Mouse (Mus musculus): ENCODE measurements around the gene Bicc1. TPM values are rescaled to one million over a fixed set of nuclear protein-coding genes. Genes with fewer than 3 reads are reported as not detected.
A peak's percentile ranks its signal among the peaks of the same experiment; 100 is the strongest.

The Bicc1 gene
- polyA plus RNA-seq, 1 experiment from 2014 or later = 8.5 TPM

DNA sequence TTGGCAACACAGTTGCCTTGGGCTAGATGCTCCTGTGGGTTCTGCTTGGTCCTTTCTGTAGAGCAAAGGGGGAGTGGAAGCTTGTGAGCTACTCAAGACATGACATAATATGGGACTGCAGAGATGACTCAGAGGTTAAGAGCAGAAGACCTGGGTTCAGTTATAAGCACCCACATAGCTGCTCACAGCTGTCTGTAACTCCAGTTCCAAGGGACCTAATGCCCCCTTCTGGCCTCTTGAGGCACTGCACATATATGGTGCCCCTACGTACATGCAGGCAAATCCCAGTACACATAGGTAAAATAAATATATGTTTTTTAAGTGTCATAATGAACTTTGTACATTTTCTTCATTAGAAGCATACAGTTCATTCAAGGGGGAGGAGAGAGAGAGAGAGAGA lies 11.9 kb upstream of the Bicc1 start:
- ATAC-seq (ENCODE audit: insufficient read depth, low FRiP score, low TSS enrichment) (no peak), DNase-seq (ENCODE audit: low spot score) (no peak)
- H3K27me3 ChIP-seq (ENCODE audit: control insufficient read depth, insufficient read depth, low read length) = no peaks in the 10 kb centered on the region
- H3K27ac ChIP-seq (ENCODE audit: low read depth, low read length) = no peak overlapping the region
- H3K4me2 ChIP-seq (ENCODE audit: low read depth) = no peak overlapping the region
- no peaks in the 10 kb centered on the region for H3K4me1 ChIP-seq (ENCODE audit: control insufficient read depth, insufficient read depth, low read length)
- H3K9me3 ChIP-seq (ENCODE audit: control insufficient read depth, low read length) = no peaks in the 10 kb centered on the region
- H3K36me3 ChIP-seq (ENCODE audit: control insufficient read depth, insufficient read depth, low read length) = no peaks in the 10 kb centered on the region
- H3K9ac ChIP-seq (ENCODE audit: low read length) = no peak overlapping the region
- WGBS = 94% methylated on average over 1 of the region's 1 CpGs
- H3K4me3 ChIP-seq (ENCODE audit: low read depth, low read length) = no peak overlapping the region

DNA sequence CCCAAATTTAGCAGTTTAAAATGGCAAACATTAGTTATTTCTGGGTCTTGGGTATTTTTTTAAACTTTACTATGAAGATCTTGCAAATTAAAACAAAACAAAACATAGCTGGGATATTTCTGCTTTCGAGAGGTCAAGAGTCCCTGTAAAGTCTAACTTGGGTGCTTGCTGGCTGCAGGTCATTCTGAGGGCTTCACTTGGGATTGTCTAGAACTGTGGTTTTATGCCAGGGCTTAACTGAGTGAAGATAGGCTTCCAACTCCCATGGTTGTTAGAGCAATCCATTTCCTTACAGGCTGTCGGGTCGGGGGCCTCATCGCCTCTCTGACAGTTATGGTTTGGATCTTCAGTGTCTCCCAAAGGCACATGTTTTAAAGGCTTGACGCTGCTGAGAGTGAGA lies 11.3 kb upstream of the Bicc1 start:
- WGBS = 92% methylated on average over 5 of the region's 5 CpGs
- H3K9me3 ChIP-seq (ENCODE audit: control insufficient read depth, low read length) = no peaks in the 10 kb centered on the region
- no peak overlapping the region for H3K9ac ChIP-seq (ENCODE audit: low read length)
- H3K27ac ChIP-seq (ENCODE audit: low read depth, low read length) = no peak overlapping the region
- no peak overlapping the region for H3K4me2 ChIP-seq (ENCODE audit: low read depth)
- DNase-seq (ENCODE audit: low spot score) (no peak), ATAC-seq (ENCODE audit: insufficient read depth, low FRiP score, low TSS enrichment) (no peak)
- no peaks in the 10 kb centered on the region for H3K4me1 ChIP-seq (ENCODE audit: control insufficient read depth, insufficient read depth, low read length)
- no peaks in the 10 kb centered on the region for H3K36me3 ChIP-seq (ENCODE audit: control insufficient read depth, insufficient read depth, low read length)
- no peaks in the 10 kb centered on the region for H3K27me3 ChIP-seq (ENCODE audit: control insufficient read depth, insufficient read depth, low read length)
- no peak overlapping the region for H3K4me3 ChIP-seq (ENCODE audit: low read depth, low read length)

DNA sequence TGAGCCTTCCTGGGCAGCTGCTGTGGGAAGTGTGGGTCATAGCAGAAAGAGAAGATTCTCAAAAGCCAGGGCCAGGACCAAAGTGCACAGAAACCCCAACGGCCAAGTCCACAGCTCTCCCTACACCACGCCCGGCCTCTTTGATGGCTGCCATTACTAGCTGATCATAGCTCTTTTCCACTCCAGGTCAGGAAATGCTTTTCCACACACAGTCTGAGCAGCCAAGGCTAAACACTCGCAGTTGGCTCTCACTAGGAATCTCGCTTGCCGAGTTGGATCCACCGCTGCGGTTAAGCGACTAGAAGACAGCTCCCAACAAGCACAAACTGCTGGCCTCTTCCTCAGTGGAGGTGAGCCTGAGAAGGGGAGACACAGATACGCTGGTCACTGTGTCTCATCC lies 10.3 kb upstream of the Bicc1 start:
- no peaks in the 10 kb centered on the region for H3K36me3 ChIP-seq (ENCODE audit: control insufficient read depth, insufficient read depth, low read length)
- H3K9me3 ChIP-seq (ENCODE audit: control insufficient read depth, low read length) = no peaks in the 10 kb centered on the region
- H3K27me3 ChIP-seq (ENCODE audit: control insufficient read depth, insufficient read depth, low read length) = no peaks in the 10 kb centered on the region
- no peak for ATAC-seq (ENCODE audit: insufficient read depth, low FRiP score, low TSS enrichment)
- no peak for DNase-seq (ENCODE audit: low spot score)
- WGBS = 88% methylated on average over 10 of the region's 10 CpGs
- no peak overlapping the region for H3K27ac ChIP-seq (ENCODE audit: low read depth, low read length)
- H3K4me2 ChIP-seq (ENCODE audit: low read depth) = no peak overlapping the region
- H3K4me3 ChIP-seq (ENCODE audit: low read depth, low read length) = no peak overlapping the region
- H3K9ac ChIP-seq (ENCODE audit: low read length) = no peak overlapping the region
- H3K4me1 ChIP-seq (ENCODE audit: control insufficient read depth, insufficient read depth, low read length) = no peaks in the 10 kb centered on the region

DNA sequence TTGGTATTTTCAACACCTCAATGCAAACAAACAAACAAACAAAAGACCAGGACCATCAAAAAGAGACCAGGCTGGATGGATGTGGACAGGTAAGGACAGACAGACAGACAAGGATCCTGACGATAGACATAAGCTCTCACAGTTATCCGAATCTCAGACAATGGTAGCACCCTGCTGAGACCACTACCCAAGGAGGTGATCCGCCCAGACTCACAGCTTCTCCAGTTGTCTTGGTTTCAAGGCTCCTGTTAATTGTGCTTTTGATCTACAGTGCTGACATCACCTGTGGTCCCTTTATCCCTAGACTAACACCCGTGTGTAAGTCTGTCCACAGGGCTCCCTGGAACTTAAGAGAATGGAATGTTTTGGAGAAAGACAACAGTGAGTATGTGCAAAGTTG lies 9.7 kb upstream of the Bicc1 start:
- no peak for DNase-seq (ENCODE audit: low spot score)

DNA sequence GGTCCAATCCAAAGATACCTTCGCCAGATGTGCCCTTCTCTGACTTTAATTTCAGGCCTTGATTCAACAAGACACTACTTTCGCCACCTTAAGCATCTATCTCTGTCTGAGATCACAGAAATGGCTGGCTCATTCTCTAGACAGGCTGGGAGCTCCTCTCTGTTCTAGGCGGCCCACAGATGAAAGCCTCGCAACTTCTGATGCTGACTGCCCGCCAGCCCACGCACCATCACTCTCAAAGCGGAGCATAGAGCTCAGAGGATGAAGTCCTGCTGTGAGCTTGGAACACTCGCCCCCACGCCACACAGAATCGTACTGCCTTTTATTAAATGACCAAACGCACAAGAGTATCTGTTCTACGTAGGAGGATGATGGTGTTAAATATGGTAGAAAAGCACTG lies 949 bp upstream of the Bicc1 start:
- Histone ChIP-seq H3K4me3 (ENCODE audit: low read depth, low read length) (no peak overlapping the region), H3K4me2 (ENCODE audit: low read depth) (no peak overlapping the region), H3K27ac (ENCODE audit: low read depth, low read length) (no peak overlapping the region), H3K4me1 (ENCODE audit: control insufficient read depth, insufficient read depth, low read length) (no peaks in the 10 kb centered on the region), H3K27me3 (ENCODE audit: control insufficient read depth, insufficient read depth, low read length) (peaks cover 5% of the 10 kb centered on the region; the same call in 1 of the 2 replicates), H3K9me3 (ENCODE audit: control insufficient read depth, low read length) (no peaks in the 10 kb centered on the region), H3K9ac (ENCODE audit: low read length) (no peak overlapping the region), H3K36me3 (ENCODE audit: control insufficient read depth, insufficient read depth, low read length) (no peaks in the 10 kb centered on the region)
- WGBS = 80% methylated on average over 12 of the region's 12 CpGs
- DNase-seq (ENCODE audit: low spot score) (no peak), ATAC-seq (ENCODE audit: insufficient read depth, low FRiP score, low TSS enrichment) (no peak)

More for the DNA sequence above, 9.7 kb upstream of the Bicc1 start:
- no peak overlapping the region for H3K4me2 ChIP-seq (ENCODE audit: low read depth)
- H3K9me3 ChIP-seq (ENCODE audit: control insufficient read depth, low read length) = no peaks in the 10 kb centered on the region
- H3K27me3 ChIP-seq (ENCODE audit: control insufficient read depth, insufficient read depth, low read length) = no peaks in the 10 kb centered on the region
- no peak for ATAC-seq (ENCODE audit: insufficient read depth, low FRiP score, low TSS enrichment)
- no peak overlapping the region for H3K9ac ChIP-seq (ENCODE audit: low read length)
- no peak overlapping the region for H3K4me3 ChIP-seq (ENCODE audit: low read depth, low read length)
- 43% methylated on average over 4 of the region's 4 CpGs for WGBS
- no peaks in the 10 kb centered on the region for H3K4me1 ChIP-seq (ENCODE audit: control insufficient read depth, insufficient read depth, low read length)
- no peaks in the 10 kb centered on the region for H3K36me3 ChIP-seq (ENCODE audit: control insufficient read depth, insufficient read depth, low read length)
- no peak overlapping the region for H3K27ac ChIP-seq (ENCODE audit: low read depth, low read length)

DNA sequence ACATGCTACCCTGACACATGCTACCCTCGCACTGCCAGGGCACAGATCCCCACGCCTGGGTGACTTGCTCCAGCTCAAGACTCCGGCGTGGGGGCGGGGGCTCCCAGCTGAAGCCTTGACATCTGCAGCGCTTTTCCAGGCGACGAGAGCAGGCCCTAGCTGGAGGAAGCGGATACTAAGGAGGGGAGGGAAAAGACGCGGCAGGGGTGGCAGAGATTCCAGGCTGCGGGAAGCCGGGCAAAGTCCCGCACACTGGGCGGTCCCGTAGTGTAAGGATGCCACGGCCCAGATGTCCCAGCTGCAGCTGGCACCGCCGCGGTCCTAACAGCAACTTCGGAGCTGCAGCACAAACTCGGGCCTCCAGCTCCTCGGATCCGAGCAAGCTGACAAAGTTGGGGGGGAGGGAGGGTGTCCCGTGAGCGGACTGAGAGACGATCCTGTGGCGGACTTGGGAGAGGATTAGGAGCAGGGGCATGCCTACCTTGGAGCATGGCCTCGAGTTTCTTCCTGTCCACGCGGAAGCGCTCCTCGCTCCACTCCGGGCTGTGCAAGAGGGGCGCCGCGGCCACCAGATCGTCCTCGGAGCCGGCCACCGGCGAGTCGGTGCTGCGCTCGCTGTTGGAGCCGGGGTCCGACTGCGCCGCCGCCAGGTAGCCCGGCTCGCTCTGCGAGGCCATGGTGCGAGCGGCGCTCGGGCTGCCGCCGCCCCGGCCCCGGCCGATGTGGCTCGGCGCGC lies 392 bp downstream of the Bicc1 start:
- peak; percentile 69 for ATAC-seq (ENCODE audit: insufficient read depth, low FRiP score, low TSS enrichment)

DNA sequence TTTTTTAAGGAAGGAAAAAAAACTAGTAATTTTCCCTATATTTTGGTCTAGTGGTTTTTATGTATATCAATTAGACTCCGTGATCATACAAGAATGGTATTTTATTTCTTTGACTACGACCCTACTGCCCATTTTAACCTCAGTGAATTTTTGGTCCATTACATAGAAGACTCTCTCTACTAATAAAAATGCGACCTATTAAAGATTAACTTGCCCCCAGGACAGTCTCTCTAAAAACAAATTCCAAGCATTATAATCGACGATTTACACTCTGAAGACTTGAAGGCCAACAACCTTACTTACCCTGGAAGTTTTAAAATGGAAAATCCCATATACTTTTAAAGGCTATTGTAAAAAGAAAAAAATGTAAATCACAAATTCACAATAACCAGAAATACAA lies 2.9 kb downstream of the Bicc1 start:
- no peak overlapping the region for H3K4me2 ChIP-seq (ENCODE audit: low read depth)
- no peak overlapping the region for H3K9ac ChIP-seq (ENCODE audit: low read length)
- H3K4me3 ChIP-seq (ENCODE audit: low read depth, low read length) = no peak overlapping the region
- no peak overlapping the region for H3K27ac ChIP-seq (ENCODE audit: low read depth, low read length)
- ATAC-seq (ENCODE audit: insufficient read depth, low FRiP score, low TSS enrichment) (no peak), DNase-seq (ENCODE audit: low spot score) (no peak)
- 85% methylated on average over 5 of the region's 5 CpGs for WGBS
- H3K27me3 ChIP-seq (ENCODE audit: control insufficient read depth, insufficient read depth, low read length) = peaks cover 5% of the 10 kb centered on the region; the same call in 1 of the 2 replicates
- no peaks in the 10 kb centered on the region for H3K4me1 ChIP-seq (ENCODE audit: control insufficient read depth, insufficient read depth, low read length)
- no peaks in the 10 kb centered on the region for H3K9me3 ChIP-seq (ENCODE audit: control insufficient read depth, low read length)
- no peaks in the 10 kb centered on the region for H3K36me3 ChIP-seq (ENCODE audit: control insufficient read depth, insufficient read depth, low read length)

More for the DNA sequence above, 392 bp downstream of the Bicc1 start:
- peak overlapping the region; percentile 94 for H3K4me2 ChIP-seq (ENCODE audit: low read depth)
- peak overlapping the region; percentile 74 for H3K9ac ChIP-seq (ENCODE audit: low read length)
- no peaks in the 10 kb centered on the region for H3K4me1 ChIP-seq (ENCODE audit: control insufficient read depth, insufficient read depth, low read length)
- under 1% methylated on average over 53 of the region's 65 CpGs for WGBS
- peaks cover 5% of the 10 kb centered on the region; the same call in 1 of the 2 replicates for H3K27me3 ChIP-seq (ENCODE audit: control insufficient read depth, insufficient read depth, low read length)
- peak overlapping the region; percentile 67 for H3K4me3 ChIP-seq (ENCODE audit: low read depth, low read length)
- H3K27ac ChIP-seq (ENCODE audit: low read depth, low read length) = no peak overlapping the region
- no peaks in the 10 kb centered on the region for H3K9me3 ChIP-seq (ENCODE audit: control insufficient read depth, low read length)
- no peaks in the 10 kb centered on the region for H3K36me3 ChIP-seq (ENCODE audit: control insufficient read depth, insufficient read depth, low read length)
- DNase-seq (ENCODE audit: low spot score) = peak; percentile 70

DNA sequence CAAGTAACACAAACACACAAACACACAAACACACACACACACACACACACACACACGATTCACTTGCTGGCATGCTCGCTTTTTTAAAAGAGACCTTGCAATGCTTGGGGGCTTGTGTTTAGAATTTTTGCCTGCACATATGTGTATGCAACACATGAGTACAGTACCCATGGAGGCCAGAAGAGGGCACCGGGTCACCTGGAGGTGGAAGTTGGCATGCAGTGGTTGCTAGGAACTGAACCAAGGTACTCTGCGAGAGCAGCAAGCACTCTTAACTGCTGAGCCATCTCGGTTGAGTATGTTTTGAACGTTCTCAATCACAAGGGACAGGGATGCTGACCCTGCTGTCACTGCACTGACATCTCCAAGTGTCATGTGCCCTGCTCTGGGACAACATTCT lies 5.9 kb downstream of the Bicc1 start:
- no peak for DNase-seq (ENCODE audit: low spot score)
- no peak overlapping the region for H3K27ac ChIP-seq (ENCODE audit: low read depth, low read length)
- H3K4me2 ChIP-seq (ENCODE audit: low read depth) = no peak overlapping the region
- H3K4me3 ChIP-seq (ENCODE audit: low read depth, low read length) = no peak overlapping the region
- no peaks in the 10 kb centered on the region for H3K9me3 ChIP-seq (ENCODE audit: control insufficient read depth, low read length)
- H3K4me1 ChIP-seq (ENCODE audit: control insufficient read depth, insufficient read depth, low read length) = no peaks in the 10 kb centered on the region
- H3K27me3 ChIP-seq (ENCODE audit: control insufficient read depth, insufficient read depth, low read length) = no peaks in the 10 kb centered on the region
- 92% methylated on average over 6 of the region's 6 CpGs for WGBS
- no peaks in the 10 kb centered on the region for H3K36me3 ChIP-seq (ENCODE audit: control insufficient read depth, insufficient read depth, low read length)
- no peak overlapping the region for H3K9ac ChIP-seq (ENCODE audit: low read length)
- ATAC-seq (ENCODE audit: insufficient read depth, low FRiP score, low TSS enrichment) = no peak

DNA sequence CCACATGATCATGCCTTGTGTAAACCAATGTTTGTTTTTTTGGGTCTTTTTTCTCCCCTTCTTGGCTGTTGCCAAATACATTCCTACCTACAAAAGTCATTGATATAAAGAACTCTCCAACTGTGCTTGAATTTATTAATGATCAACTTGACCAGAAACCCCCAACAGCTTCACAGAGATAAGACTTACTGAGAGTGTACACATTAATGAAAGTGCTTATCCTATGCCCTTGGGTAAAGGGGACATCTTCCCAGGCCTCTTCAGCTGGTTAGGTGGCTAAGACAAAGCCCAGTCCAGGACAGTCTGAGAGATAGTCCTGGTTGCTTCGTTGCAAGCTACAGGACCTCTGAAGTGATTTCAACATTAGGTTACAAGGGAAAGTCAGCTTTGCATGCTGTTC lies 6.4 kb downstream of the Bicc1 start:
- Histone ChIP-seq H3K36me3 (ENCODE audit: control insufficient read depth, insufficient read depth, low read length) (no peaks in the 10 kb centered on the region), H3K9ac (ENCODE audit: low read length) (no peak overlapping the region), H3K9me3 (ENCODE audit: control insufficient read depth, low read length) (no peaks in the 10 kb centered on the region), H3K27ac (ENCODE audit: low read depth, low read length) (no peak overlapping the region), H3K4me3 (ENCODE audit: low read depth, low read length) (no peak overlapping the region), H3K27me3 (ENCODE audit: control insufficient read depth, insufficient read depth, low read length) (no peaks in the 10 kb centered on the region), H3K4me1 (ENCODE audit: control insufficient read depth, insufficient read depth, low read length) (no peaks in the 10 kb centered on the region), H3K4me2 (ENCODE audit: low read depth) (no peak overlapping the region)
- DNase-seq (ENCODE audit: low spot score) = no peak
- 93% methylated on average over 1 of the region's 1 CpGs for WGBS
- ATAC-seq (ENCODE audit: insufficient read depth, low FRiP score, low TSS enrichment) = no peak
